Mouse (Mus musculus): Measurements from ENCODE around the gene Ppm1d. TPM values are rescaled to one million over a fixed set of nuclear protein-coding genes. Genes with fewer than 3 reads are reported as not detected.

Gene Ppm1d
- polyA plus RNA-seq, 1 experiment from 2014 or later = 24.2 TPM

- Histone ChIP-seq H3K4me1 (ENCODE audit: control insufficient read depth, insufficient read depth, low read length) (peaks cover 6% of the 10 kb centered on the region; the same call in 1 of the 2 replicates), H3K4me3 (replicated peaks; ENCODE audit: low read depth, low read length) (peak within 1 kb of the TSS; percentile 75), H3K27ac (replicated peaks; ENCODE audit: low read depth, low read length) (peak within 1 kb of the TSS; percentile 61; the same call in 1 of the 2 replicates), H3K4me2 (ENCODE audit: low read length) (peak within 1 kb of the TSS; percentile 91), H3K36me3 (ENCODE audit: control insufficient read depth, insufficient read depth, low read length) (0 out of 2 replicates have a peak, but pooled peaks cover 3% of the 10 kb centered on the region), H3K27me3 (ENCODE audit: control insufficient read depth, insufficient read depth, low read length) (no peaks in the 10 kb centered on the region), H3K9ac (replicated peaks; ENCODE audit: low read length) (peak within 1 kb of the TSS; percentile 65), H3K9me3 (ENCODE audit: control insufficient read depth, low read length) (no peaks in the 10 kb centered on the region)
- WGBS = under 1% methylated on average over 47 of the region's 47 CpGs
- DNase-seq = peak; percentile 99
- peak; percentile 99 for ATAC-seq (ENCODE audit: low FRiP score, low TSS enrichment)
Measured at GRCm38 (mm10) chr11:85352539-85353380, 41.7 kb downstream of the Ppm1d start, which contains the start of gene Bcas3. TSS of gene Bcas3 (plus strand) at chr11:85353167.

GRCm38 (mm10) chr11:85353819-85354218, 42.8 kb downstream of the Ppm1d start:
- Histone ChIP-seq H3K9me3 (ENCODE audit: control insufficient read depth, low read length) (no peaks in the 10 kb centered on the region), H3K36me3 (ENCODE audit: control insufficient read depth, insufficient read depth, low read length) (0 out of 2 replicates have a peak, but pooled peaks cover 3% of the 10 kb centered on the region), H3K4me3 (replicated peaks; ENCODE audit: low read depth, low read length) (peak overlapping the region; percentile 75), H3K4me2 (ENCODE audit: low read length) (peak overlapping the region; percentile 91), H3K4me1 (ENCODE audit: control insufficient read depth, insufficient read depth, low read length) (peaks cover 6% of the 10 kb centered on the region; the same call in 1 of the 2 replicates), H3K9ac (replicated peaks; ENCODE audit: low read length) (peak overlapping the region; percentile 65), H3K27ac (replicated peaks; ENCODE audit: low read depth, low read length) (no peak overlapping the region), H3K27me3 (ENCODE audit: control insufficient read depth, insufficient read depth, low read length) (no peaks in the 10 kb centered on the region)
- ATAC-seq (ENCODE audit: low FRiP score, low TSS enrichment) (no peak), DNase-seq (no peak)
- 75% methylated on average over 4 of the region's 4 CpGs for WGBS

GRCm38 (mm10) chr11:85359641-85360040, 48.6 kb downstream of the Ppm1d start:
- 92% methylated on average over 6 of the region's 6 CpGs for WGBS

GRCm38 (mm10) chr11:85361621-85362020, 50.6 kb downstream of the Ppm1d start:
- Histone ChIP-seq H3K9ac (replicated peaks; ENCODE audit: low read length) (no peak overlapping the region), H3K4me3 (replicated peaks; ENCODE audit: low read depth, low read length) (no peak overlapping the region), H3K9me3 (ENCODE audit: control insufficient read depth, low read length) (no peaks in the 10 kb centered on the region), H3K4me1 (ENCODE audit: control insufficient read depth, insufficient read depth, low read length) (no peaks in the 10 kb centered on the region), H3K27ac (replicated peaks; ENCODE audit: low read depth, low read length) (no peak overlapping the region), H3K36me3 (ENCODE audit: control insufficient read depth, insufficient read depth, low read length) (peaks cover 48% of the 10 kb centered on the region), H3K4me2 (ENCODE audit: low read length) (no peak overlapping the region), H3K27me3 (ENCODE audit: control insufficient read depth, insufficient read depth, low read length) (no peaks in the 10 kb centered on the region)
- DNase-seq = no peak
- WGBS = 85% methylated on average over 8 of the region's 8 CpGs
- no peak for ATAC-seq (ENCODE audit: low FRiP score, low TSS enrichment)

More at GRCm38 (mm10) chr11:85359641-85360040, 48.6 kb downstream of the Ppm1d start:
- H3K9ac ChIP-seq (replicated peaks; ENCODE audit: low read length) = no peak overlapping the region
- ATAC-seq (ENCODE audit: low FRiP score, low TSS enrichment) (no peak), DNase-seq (no peak)
- H3K27ac ChIP-seq (replicated peaks; ENCODE audit: low read depth, low read length) = no peak overlapping the region
- peaks cover 35% of the 10 kb centered on the region for H3K36me3 ChIP-seq (ENCODE audit: control insufficient read depth, insufficient read depth, low read length)
- H3K4me2 ChIP-seq (ENCODE audit: low read length) = no peak overlapping the region
- no peaks in the 10 kb centered on the region for H3K27me3 ChIP-seq (ENCODE audit: control insufficient read depth, insufficient read depth, low read length)
- no peaks in the 10 kb centered on the region for H3K4me1 ChIP-seq (ENCODE audit: control insufficient read depth, insufficient read depth, low read length)
- no peaks in the 10 kb centered on the region for H3K9me3 ChIP-seq (ENCODE audit: control insufficient read depth, low read length)
- no peak overlapping the region for H3K4me3 ChIP-seq (replicated peaks; ENCODE audit: low read depth, low read length)

GRCm38 (mm10) chr11:85366168-85366567, 55.1 kb downstream of the Ppm1d start:
- no peaks in the 10 kb centered on the region for H3K4me1 ChIP-seq (ENCODE audit: control insufficient read depth, insufficient read depth, low read length)
- no peak for ATAC-seq (ENCODE audit: low FRiP score, low TSS enrichment)
- H3K27ac ChIP-seq (replicated peaks; ENCODE audit: low read depth, low read length) = no peak overlapping the region
- H3K36me3 ChIP-seq (ENCODE audit: control insufficient read depth, insufficient read depth, low read length) = peaks cover 53% of the 10 kb centered on the region
- WGBS = 98% methylated on average over 3 of the region's 3 CpGs
- no peak for DNase-seq
- H3K27me3 ChIP-seq (ENCODE audit: control insufficient read depth, insufficient read depth, low read length) = no peaks in the 10 kb centered on the region
- no peak overlapping the region for H3K4me2 ChIP-seq (ENCODE audit: low read length)
- no peak overlapping the region for H3K4me3 ChIP-seq (replicated peaks; ENCODE audit: low read depth, low read length)
- H3K9me3 ChIP-seq (ENCODE audit: control insufficient read depth, low read length) = no peaks in the 10 kb centered on the region
- no peak overlapping the region for H3K9ac ChIP-seq (replicated peaks; ENCODE audit: low read length)

- no peaks in the 10 kb centered on the region for H3K4me1 ChIP-seq (ENCODE audit: control insufficient read depth, insufficient read depth, low read length)
- no peaks in the 10 kb centered on the region for H3K9me3 ChIP-seq (ENCODE audit: control insufficient read depth, low read length)
- H3K36me3 ChIP-seq (ENCODE audit: control insufficient read depth, insufficient read depth, low read length) = peaks cover 54% of the 10 kb centered on the region
- WGBS = 49% methylated on average over 3 of the region's 3 CpGs
- H3K27me3 ChIP-seq (ENCODE audit: control insufficient read depth, insufficient read depth, low read length) = no peaks in the 10 kb centered on the region
- no peak overlapping the region for H3K4me2 ChIP-seq (ENCODE audit: low read length)
- no peak overlapping the region for H3K27ac ChIP-seq (replicated peaks; ENCODE audit: low read depth, low read length)
- H3K9ac ChIP-seq (replicated peaks; ENCODE audit: low read length) = no peak overlapping the region
- no peak overlapping the region for H3K4me3 ChIP-seq (replicated peaks; ENCODE audit: low read depth, low read length)
- DNase-seq = no peak
- ATAC-seq (ENCODE audit: low FRiP score, low TSS enrichment) = no peak
Measured at GRCm38 (mm10) chr11:85367823-85368222, 56.8 kb downstream of the Ppm1d start.

- Histone ChIP-seq H3K9ac (replicated peaks; ENCODE audit: low read length) (no peak overlapping the region), H3K27me3 (ENCODE audit: control insufficient read depth, insufficient read depth, low read length) (no peaks in the 10 kb centered on the region), H3K4me3 (replicated peaks; ENCODE audit: low read depth, low read length) (no peak overlapping the region), H3K36me3 (ENCODE audit: control insufficient read depth, insufficient read depth, low read length) (0 out of 2 replicates have a peak, but pooled peaks cover 2% of the 10 kb centered on the region), H3K9me3 (ENCODE audit: control insufficient read depth, low read length) (no peaks in the 10 kb centered on the region), H3K4me1 (ENCODE audit: control insufficient read depth, insufficient read depth, low read length) (no peaks in the 10 kb centered on the region), H3K4me2 (ENCODE audit: low read length) (no peak overlapping the region), H3K27ac (replicated peaks; ENCODE audit: low read depth, low read length) (no peak overlapping the region)
- no peak for DNase-seq
- WGBS = 91% methylated on average over 3 of the region's 3 CpGs
- ATAC-seq (ENCODE audit: low FRiP score, low TSS enrichment) = no peak
Measured at GRCm38 (mm10) chr11:85379091-85379490, 68.0 kb downstream of the Ppm1d start.

GRCm38 (mm10) chr11:85380046-85380445, 69.0 kb downstream of the Ppm1d start:
- DNase-seq (no peak), ATAC-seq (ENCODE audit: low FRiP score, low TSS enrichment) (no peak)
- Histone ChIP-seq H3K4me3 (replicated peaks; ENCODE audit: low read depth, low read length) (no peak overlapping the region), H3K27ac (replicated peaks; ENCODE audit: low read depth, low read length) (no peak overlapping the region), H3K4me2 (ENCODE audit: low read length) (no peak overlapping the region), H3K27me3 (ENCODE audit: control insufficient read depth, insufficient read depth, low read length) (no peaks in the 10 kb centered on the region), H3K36me3 (ENCODE audit: control insufficient read depth, insufficient read depth, low read length) (0 out of 2 replicates have a peak, but pooled peaks cover under 1% of the 10 kb centered on the region), H3K9me3 (ENCODE audit: control insufficient read depth, low read length) (no peaks in the 10 kb centered on the region), H3K4me1 (ENCODE audit: control insufficient read depth, insufficient read depth, low read length) (no peaks in the 10 kb centered on the region), H3K9ac (replicated peaks; ENCODE audit: low read length) (no peak overlapping the region)
- 10% methylated on average over 1 of the region's 1 CpGs for WGBS

GRCm38 (mm10) chr11:85382055-85382454, 71.0 kb downstream of the Ppm1d start:
- no peaks in the 10 kb centered on the region for H3K27me3 ChIP-seq (ENCODE audit: control insufficient read depth, insufficient read depth, low read length)
- no peaks in the 10 kb centered on the region for H3K36me3 ChIP-seq (ENCODE audit: control insufficient read depth, insufficient read depth, low read length)
- H3K27ac ChIP-seq (replicated peaks; ENCODE audit: low read depth, low read length) = no peak overlapping the region
- no peaks in the 10 kb centered on the region for H3K4me1 ChIP-seq (ENCODE audit: control insufficient read depth, insufficient read depth, low read length)
- WGBS = 17% methylated on average over 4 of the region's 4 CpGs
- H3K4me2 ChIP-seq (ENCODE audit: low read length) = no peak overlapping the region
- H3K9ac ChIP-seq (replicated peaks; ENCODE audit: low read length) = no peak overlapping the region
- H3K4me3 ChIP-seq (replicated peaks; ENCODE audit: low read depth, low read length) = no peak overlapping the region
- DNase-seq (peak; percentile 84), ATAC-seq (ENCODE audit: low FRiP score, low TSS enrichment) (no peak)
- no peaks in the 10 kb centered on the region for H3K9me3 ChIP-seq (ENCODE audit: control insufficient read depth, low read length)

Measured in midbrain, embryonic 14.5 days (tissue).